Mouse (Mus musculus): ENCODE results near the gene Nkx2-9. TPM values are rescaled to one million over a fixed set of nuclear protein-coding genes. Genes with fewer than 3 reads are reported as not detected.

Nkx2-9 gene
- 0.09 and 0.14 TPM in 2 replicates for polyA plus RNA-seq (2012; rRNA removed)

DNA sequence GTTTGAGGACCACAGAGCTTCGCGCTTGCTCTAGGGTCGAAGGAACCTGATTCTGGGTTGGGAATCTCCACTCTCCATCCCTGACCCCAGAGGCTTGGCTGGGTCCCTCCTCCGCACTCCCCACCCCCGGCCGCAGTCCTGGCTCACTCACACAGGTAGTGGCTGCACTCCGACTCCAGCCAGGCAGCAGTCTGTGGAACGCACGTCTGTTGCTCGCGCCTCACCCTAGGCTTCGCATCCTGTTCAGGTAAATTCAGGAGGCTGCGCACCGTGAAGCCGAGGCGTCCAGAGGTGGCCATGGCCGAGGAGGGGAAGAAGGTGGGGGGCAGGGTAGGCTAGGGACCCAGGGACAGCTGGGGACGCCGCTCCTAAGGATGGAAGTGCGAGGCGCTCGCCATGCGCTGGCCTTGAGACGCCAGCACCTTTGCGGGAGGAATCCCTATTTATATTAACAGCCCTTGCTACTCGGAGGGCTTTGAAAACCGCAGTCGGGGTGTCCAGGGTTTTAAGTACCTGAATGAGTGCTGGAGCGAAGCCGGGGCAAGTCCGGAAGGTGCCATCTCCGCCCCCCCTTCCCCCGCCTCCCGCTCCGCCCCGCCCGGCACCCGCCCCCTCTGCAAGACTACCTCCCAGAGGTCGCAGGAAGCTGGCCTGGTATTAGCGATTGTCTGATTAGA is at the start of gene Nkx2-9:
TSS of gene Nkx2-9 (minus strand) at position 524 of the 677 bp plus-strand sequence.
- DNase-seq (ENCODE audit: low read depth): no peak

DNA sequence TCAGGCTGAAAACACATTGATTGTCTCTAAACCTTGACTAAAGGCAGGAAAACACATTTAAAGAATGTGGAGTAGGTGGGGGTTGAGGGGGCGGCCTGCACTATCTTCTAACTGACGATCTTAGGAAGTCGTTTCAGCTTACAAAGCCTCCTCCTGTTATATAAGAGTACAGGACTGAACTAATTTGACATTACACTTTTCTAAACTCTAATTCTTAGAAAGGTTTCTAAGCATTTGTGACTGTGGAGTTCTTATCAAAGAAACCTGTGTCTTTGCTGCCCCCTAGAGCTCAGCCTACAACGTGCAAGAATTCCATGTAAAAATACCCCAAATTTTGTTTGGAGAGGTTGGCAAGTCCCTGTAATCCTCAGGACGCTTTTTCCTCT is 24.1 kb upstream of the Nkx2-9 start:
- DNase-seq (ENCODE audit: low read depth): no peak

DNA sequence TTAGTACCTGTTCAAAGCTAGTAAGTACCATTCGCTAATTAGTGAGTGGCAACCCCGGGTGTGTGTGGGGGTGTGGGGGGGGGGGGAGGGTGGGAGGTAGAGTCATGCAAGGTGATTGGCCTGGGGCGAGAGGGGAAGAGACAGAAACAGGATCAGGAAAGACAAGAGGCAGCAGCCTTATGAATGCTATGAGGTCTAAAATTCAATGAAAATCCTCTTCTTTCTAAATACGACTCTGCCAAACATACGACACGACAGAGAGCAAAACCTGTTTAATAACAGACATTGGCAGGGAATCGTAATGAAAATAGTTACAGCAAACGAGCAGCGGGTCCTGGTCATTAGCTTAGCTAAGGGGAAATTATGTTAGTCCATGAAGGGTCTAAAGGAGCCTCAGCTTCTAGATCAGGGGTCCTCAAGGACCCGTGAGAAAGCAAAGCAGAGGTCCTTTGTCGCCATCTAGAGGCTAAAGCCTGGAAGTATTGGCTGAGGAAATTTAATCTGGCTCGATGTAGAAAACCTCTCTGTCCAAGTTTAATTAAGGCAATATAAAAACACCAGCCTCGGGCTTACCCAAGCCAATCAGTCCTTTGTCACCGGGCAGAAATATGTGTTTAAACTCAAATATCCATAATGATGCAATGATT is 23.6 kb upstream of the Nkx2-9 start:
- no peak for DNase-seq (ENCODE audit: low read depth)

DNA sequence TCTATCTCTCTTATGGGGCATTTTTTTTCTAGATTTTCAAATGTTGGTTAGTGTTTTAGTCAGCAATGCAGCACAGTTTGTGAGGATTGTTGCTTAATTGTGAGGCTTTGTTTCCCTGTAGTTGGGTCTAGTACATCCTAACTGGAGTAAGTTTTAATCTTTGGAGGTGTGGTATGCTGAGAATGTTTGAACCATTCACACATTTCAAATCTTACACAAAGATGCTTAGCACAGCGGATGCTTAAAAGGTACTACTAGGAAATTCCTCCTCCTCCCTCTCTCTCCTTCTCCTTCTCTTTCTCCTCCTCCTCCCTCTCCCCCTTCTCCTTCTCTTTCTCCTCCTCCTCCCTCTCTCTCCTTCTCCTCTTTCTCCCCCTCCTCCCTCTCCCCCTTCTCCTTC is 3.0 kb upstream of the Nkx2-9 start:
- DNase-seq (ENCODE audit: low read depth): no peak

DNA sequence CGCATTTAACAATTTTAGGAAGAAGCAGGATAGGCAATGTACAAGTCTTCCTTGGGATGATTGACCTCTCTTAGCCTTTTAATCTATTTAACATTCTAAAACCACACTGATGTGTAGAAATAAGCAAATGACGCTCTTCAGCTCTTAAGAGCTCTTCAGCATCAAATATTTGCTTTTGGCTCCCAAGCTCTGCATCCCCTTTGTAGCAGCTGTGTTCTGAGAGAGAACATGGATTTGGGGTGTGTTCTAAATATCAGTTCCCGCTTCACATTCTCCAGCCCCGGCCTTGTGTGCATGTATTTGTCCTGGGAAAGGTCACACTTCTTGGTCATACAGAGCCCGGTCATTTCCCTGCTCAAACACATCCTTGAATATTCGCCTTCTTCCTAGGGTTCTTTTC is 2.3 kb upstream of the Nkx2-9 start:
- DNase-seq (ENCODE audit: low read depth): no peak

DNA sequence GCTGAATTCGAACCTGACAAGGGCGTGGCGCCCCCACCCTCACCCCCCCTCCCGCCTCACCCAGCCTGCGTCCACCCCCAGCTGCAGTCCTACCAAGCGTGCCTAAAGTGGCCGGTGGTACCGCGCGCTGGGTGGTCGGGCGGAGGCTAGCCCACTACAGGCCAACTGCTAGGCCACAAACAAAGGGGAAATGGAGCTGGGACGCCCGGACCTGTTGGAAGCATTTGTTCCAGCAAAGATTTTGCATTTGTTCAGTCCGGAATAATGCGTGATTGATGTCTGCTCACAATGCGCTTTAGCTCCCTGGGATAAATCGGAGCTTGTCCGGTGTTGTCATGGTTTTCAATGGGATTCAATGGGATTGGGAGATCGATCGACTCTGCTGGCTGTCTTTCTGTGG is 1.4 kb upstream of the Nkx2-9 start:
- no peak for DNase-seq (ENCODE audit: low read depth)

DNA sequence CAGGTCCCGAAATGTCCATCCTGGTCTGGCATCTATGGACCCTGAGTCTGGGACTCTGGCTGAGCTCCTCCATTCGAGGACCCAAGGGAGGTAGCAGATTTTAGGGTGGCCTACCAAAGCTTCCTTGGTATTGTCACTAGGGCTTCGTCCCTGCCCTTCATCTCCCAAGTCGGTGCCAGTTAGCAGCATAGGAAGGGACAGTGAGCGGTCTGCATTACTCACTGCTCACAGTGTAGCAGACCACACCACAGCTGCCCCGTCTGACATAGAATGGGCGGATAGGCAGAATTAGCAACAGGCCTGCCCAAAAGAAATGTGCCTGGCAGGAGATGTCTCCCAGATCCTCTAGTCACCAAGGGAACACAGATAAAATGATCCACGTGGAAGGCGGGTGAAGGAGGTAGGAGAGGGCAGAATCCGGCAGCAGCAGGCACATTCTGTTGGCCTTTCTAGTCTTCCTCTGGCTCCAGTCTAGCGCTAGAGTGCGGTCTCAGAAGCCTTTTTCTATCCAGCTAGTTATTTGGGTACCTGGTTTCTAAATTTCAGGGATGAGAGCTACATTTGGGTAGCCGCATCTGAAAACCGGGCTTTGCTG is 929 bp upstream of the Nkx2-9 start:
- no peak for DNase-seq (ENCODE audit: low read depth)

DNA sequence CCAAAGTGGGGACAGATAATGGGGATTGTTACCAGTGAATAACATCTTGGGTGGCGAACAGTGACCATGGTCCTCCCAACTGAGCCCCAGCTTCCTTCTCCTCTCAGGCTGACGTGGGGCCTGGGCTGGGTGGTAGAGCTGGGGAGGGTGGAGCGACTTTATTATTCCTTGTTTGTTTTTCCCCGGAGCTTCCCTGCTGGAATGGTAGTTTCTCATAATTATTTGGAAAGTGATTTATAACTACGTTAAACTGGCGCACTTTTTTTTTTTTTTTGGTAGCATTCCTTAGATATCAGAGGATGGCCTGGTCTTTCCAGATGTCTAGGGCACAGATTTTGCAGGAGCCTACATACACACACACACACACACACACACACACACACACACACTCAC is 350 bp upstream of the Nkx2-9 start:
- no peak for DNase-seq (ENCODE audit: low read depth)

DNA sequence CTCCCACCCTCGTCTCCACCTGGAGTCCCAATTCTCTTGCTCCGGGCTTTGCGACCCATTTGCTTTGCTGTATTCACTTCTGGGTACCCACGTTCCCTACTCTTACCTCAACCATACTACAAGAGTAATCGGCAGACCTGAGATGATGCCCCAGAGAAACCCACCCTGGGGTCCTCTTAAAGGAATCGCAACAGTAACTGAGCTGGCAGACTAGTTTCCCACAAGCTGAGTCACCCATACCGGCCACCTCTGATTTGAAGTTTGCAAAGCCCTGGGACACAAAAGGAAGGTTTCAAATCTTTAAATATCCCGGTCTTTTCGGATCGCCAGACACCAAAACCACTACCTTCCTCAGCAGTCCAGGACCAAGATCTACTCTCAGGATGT is 742 bp downstream of the Nkx2-9 start:
- no peak for DNase-seq (ENCODE audit: low read depth)

DNA sequence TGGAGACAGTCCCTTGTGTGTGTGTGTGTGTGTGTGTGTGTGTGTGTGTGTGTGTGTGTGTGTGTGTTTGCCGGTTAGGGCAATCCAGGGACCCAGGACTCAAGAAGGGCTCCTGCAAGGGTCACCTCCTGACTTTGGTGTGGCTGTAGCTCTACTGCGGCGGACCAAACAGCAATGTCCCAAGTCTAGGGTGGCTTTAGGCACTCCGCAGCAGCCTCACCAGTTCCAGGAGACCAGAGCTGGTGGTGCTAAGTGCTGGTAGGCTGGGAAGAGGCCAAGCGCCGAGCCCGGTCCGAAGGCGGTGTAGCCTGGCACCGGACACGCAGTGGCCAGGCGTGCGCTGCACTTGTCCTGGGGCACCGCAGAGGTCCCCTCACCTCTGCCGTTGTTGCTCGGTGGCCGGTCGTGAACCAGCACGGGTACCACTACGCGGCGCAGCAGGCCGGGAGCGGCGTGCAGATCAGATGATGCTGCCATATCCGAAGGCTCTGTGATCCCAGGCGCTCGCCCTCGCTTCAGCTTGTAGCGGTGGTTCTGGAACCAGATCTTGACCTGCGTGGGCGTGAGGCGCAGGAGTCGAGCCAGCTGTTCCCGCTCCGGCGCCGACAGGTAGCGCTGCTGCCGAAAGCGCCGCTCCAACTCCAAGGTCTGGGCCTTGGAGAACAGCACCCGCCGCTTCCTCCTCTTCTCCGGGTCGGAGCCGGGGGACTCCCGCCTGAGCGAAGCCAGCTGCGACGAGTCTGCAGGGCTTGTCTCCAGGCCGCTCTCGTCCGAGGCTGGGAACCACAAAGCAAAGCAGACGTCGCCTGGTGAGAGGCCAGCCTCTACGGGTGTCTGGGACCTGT is 1.4 kb downstream of the Nkx2-9 start:
- no peak for DNase-seq (ENCODE audit: low read depth)

DNA sequence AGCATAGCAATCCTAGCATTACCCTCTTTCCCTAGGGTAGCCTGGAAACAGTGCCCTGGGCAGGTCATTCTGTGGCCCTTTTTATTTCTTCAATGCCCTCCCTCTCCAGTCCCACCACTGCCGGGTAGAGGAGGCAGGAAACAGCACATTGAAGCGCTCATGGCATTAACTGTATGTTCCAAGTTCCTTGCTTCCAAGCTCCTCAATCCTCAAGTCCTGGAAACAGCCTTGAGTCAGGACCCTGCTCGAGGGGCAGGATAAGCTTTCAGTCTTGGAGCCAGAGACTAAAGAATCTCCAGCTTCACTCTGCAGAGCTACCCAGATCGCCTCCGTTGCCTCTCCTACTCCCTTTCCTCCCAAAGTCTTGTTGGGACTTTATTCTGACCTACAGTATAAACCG is 2.2 kb downstream of the Nkx2-9 start:
- no peak for DNase-seq (ENCODE audit: low read depth)

DNA sequence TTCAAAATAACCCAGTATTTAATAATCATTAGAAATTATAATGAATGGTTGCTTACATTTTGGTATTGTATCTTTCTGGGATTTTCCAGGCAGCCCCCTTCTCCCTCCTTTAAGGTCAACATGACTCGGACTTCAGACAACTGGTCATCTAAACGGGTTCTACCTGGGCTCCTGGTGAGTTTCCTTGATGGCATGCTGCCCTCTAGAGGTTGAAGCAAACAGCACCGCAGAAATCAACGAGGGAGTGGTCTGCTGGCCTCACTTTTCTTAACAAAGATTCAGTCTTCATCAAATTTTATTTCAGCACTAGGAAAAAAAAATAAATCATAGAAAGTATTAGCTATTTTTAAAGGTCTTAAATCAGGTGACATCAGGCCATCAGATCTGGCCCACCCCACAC is 21.4 kb downstream of the Nkx2-9 start:
- DNase-seq (ENCODE audit: low read depth): no peak

DNA sequence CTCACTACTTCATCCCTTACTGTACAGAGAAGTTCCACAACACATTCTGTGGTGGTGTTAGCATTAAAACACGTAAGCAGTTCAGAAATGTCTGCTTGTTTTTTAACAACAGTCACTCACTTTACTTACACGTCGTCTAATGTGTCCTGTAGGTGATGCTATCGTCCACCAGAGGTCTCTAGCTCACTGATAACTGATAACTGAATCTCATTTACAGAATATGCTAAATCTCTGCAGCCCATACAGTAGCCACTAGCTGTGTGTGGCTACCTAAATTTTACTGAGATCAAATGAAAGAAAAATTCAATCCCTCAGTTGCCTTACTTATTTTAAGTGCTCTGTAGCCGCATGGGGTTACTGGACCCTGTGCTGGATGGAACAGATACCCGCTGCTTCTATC is 25.3 kb downstream of the Nkx2-9 start:
- no peak for DNase-seq (ENCODE audit: low read depth)

Other genes with a start within 250 kb of the Nkx2-9 start
- gene Nkx2-1, start 76.4 kb downstream of the Nkx2-9 start, polyA plus RNA-seq (2012; rRNA removed): not detected in 2 replicates
- not detected in 2 replicates for gene Pax9, start 78.5 kb upstream of the Nkx2-9 start, polyA plus RNA-seq (2012; rRNA removed)

Measured in gonadal fat pad, adult 2 months (tissue).